Mouse (Mus musculus) ES-Bruce4 (cell line): ENCODE data around the gene Pcbp3. TPM values are rescaled to one million over a fixed set of nuclear protein-coding genes. Genes with fewer than 3 reads are reported as not detected.

Experiments used
- H3K27ac ChIP-seq: 2 replicates; pipeline ENCODE4 v1.5.1; 2012; ENCODE audit warnings: low read length, inconsistent platforms; ENCODE audit not compliant: insufficient read depth
- H3K27me3 ChIP-seq: 2 replicates; pipeline ENCODE4 v1.6.1; 2012; ENCODE audit warnings: mild to moderate bottlenecking, low read length, inconsistent platforms; ENCODE audit not compliant: control insufficient read depth, poor library complexity, insufficient read depth, severe bottlenecking
- H3K36me3 ChIP-seq: 2 replicates; pipeline ENCODE4 v1.6.1; 2012; ENCODE audit warnings: inconsistent platforms, mild to moderate bottlenecking, low read length, moderate library complexity; ENCODE audit not compliant: control insufficient read depth, poor library complexity, insufficient read depth, severe bottlenecking
- H3K4me1 ChIP-seq: one replicate; pipeline ENCODE4 v1.8.1; 2011; ENCODE audit warnings: low read length; ENCODE audit not compliant: control insufficient read depth, insufficient read depth
- H3K4me3 ChIP-seq: 2 replicates; pipeline ENCODE4 v1.5.1; 2011; ENCODE audit warnings: low read depth, mild to moderate bottlenecking, low read length
- H3K9ac ChIP-seq: 2 replicates; pipeline ENCODE4 v1.6.1; 2012; ENCODE audit warnings: low read depth, mild to moderate bottlenecking, inconsistent platforms; ENCODE audit not compliant: poor library complexity, severe bottlenecking
- H3K9me3 ChIP-seq: replicated peaks from 2 replicates; pipeline ENCODE4 v1.6.1; 2012; ENCODE audit warnings: mild to moderate bottlenecking, low read length, inconsistent platforms; ENCODE audit not compliant: control insufficient read depth, poor library complexity, insufficient read depth, severe bottlenecking
- CTCF ChIP-seq: IDR thresholded peaks from one replicate; pipeline ENCODE4 v1.8.1; 2011; ENCODE audit warnings: low read depth, low read length
- EP300 ChIP-seq: IDR thresholded peaks from 2 replicates; pipeline ENCODE4 v1.6.1; 2011; ENCODE audit warnings: low read depth, low read length; ENCODE audit not compliant: insufficient read depth
- POLR2A ChIP-seq: IDR thresholded peaks from one replicate; pipeline ENCODE4 v1.8.1; 2011; ENCODE audit warnings: low read length; ENCODE audit not compliant: insufficient read depth
- polyA plus RNA-seq: library from polyadenylated mRNA; stranded (reverse); fragments of >200 nt; gene quantifications from 2 replicates; pipeline ENCODE4 v1.2.4, GENCODE M21; 2011; ENCODE audit warnings: low read depth; ENCODE audit not compliant: missing spikeins, insufficient read depth, insufficient read length

Gene Pcbp3
- polyA plus RNA-seq, 1 experiment, result 28.1 TPM

- TF ChIP-seq CTCF (no peak), POLR2A (no peak), EP300 (no peak)
- Histone ChIP-seq H3K4me1 (no peaks in the 10 kb centered on the region), H3K9ac (no peak overlapping the region), H3K36me3 (no peaks in the 10 kb centered on the region), H3K9me3 (no peaks in the 10 kb centered on the region), H3K27me3 (no peaks in the 10 kb centered on the region), H3K4me3 (no peak overlapping the region), H3K27ac (no peak overlapping the region)
These were observed 87.3 kb downstream of the Pcbp3 start for GRCm38 (mm10) chr10:76874398-76874797.

- Histone ChIP-seq H3K4me3 (no peak overlapping the region), H3K9me3 (no peaks in the 10 kb centered on the region), H3K36me3 (no peaks in the 10 kb centered on the region), H3K9ac (no peak overlapping the region), H3K27ac (no peak overlapping the region), H3K27me3 (no peaks in the 10 kb centered on the region), H3K4me1 (no peaks in the 10 kb centered on the region)
- TF ChIP-seq CTCF, result no peak
- no peak for TF ChIP-seq EP300
- no peak for TF ChIP-seq POLR2A
These were observed 87.7 kb downstream of the Pcbp3 start for GRCm38 (mm10) chr10:76873948-76874347.

GRCm38 (mm10) chr10:76872736-76873135 lies 89.0 kb downstream of the Pcbp3 start:
- Histone ChIP-seq H3K9me3 (no peaks in the 10 kb centered on the region), H3K27me3 (no peaks in the 10 kb centered on the region), H3K27ac (no peak overlapping the region), H3K4me1 (no peaks in the 10 kb centered on the region), H3K4me3 (no peak overlapping the region), H3K9ac (no peak overlapping the region), H3K36me3 (no peaks in the 10 kb centered on the region)
- TF ChIP-seq POLR2A, result no peak
- no peak for TF ChIP-seq EP300
- TF ChIP-seq CTCF, result no peak

- Histone ChIP-seq H3K4me1 (no peaks in the 10 kb centered on the region), H3K36me3 (no peaks in the 10 kb centered on the region), H3K27me3 (no peaks in the 10 kb centered on the region), H3K9me3 (no peaks in the 10 kb centered on the region), H3K27ac (no peak overlapping the region), H3K9ac (no peak overlapping the region), H3K4me3 (no peak overlapping the region)
- TF ChIP-seq EP300, result no peak
- TF ChIP-seq POLR2A, result no peak
- no peak for TF ChIP-seq CTCF
These were observed 95.8 kb downstream of the Pcbp3 start for GRCm38 (mm10) chr10:76865936-76866335.

GRCm38 (mm10) chr10:76860998-76861397 lies 100.7 kb downstream of the Pcbp3 start:
- Histone ChIP-seq H3K27me3 (no peaks in the 10 kb centered on the region), H3K9ac (no peak overlapping the region), H3K36me3 (no peaks in the 10 kb centered on the region), H3K4me1 (no peaks in the 10 kb centered on the region), H3K4me3 (no peak overlapping the region), H3K27ac (no peak overlapping the region), H3K9me3 (no peaks in the 10 kb centered on the region)
- TF ChIP-seq POLR2A (no peak), EP300 (no peak), CTCF (no peak)

- no peak overlapping the region for H3K4me3 ChIP-seq
- H3K27ac ChIP-seq, result no peak overlapping the region
- H3K9me3 ChIP-seq, result no peaks in the 10 kb centered on the region
- H3K36me3 ChIP-seq, result no peaks in the 10 kb centered on the region
- no peaks in the 10 kb centered on the region for H3K4me1 ChIP-seq
- no peak for TF ChIP-seq EP300
- TF ChIP-seq CTCF, result no peak
- TF ChIP-seq POLR2A, result no peak
- no peak overlapping the region for H3K9ac ChIP-seq
- no peaks in the 10 kb centered on the region for H3K27me3 ChIP-seq
These were observed 102.1 kb downstream of the Pcbp3 start for GRCm38 (mm10) chr10:76859355-76860127.
